Mouse (Mus musculus): ENCODE measurements around the gene Olfr640.

The Olfr640 gene

DNA sequence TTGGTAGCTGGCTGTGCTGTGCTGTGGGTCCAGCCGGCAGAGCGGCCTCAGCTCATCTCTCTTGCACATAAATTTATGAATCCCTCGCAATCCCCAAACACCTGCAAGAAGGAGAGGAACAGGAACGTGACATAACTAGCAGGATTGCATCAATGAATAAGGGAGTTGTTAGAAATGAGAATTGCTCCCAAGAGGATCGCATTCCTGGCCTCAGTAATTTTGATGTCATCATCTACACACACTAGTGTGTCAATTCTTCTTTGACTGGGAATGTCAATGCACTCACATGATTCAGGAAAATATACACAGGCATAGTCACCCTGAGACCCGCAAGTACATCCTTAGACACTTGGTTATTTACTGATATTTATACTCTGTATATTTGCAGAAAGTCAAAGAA is at the start of gene Olfr640:
Olfr640 (minus strand) TSS at position 101 of the 400 bp plus-strand sequence.
- no peak for DNase-seq

DNA sequence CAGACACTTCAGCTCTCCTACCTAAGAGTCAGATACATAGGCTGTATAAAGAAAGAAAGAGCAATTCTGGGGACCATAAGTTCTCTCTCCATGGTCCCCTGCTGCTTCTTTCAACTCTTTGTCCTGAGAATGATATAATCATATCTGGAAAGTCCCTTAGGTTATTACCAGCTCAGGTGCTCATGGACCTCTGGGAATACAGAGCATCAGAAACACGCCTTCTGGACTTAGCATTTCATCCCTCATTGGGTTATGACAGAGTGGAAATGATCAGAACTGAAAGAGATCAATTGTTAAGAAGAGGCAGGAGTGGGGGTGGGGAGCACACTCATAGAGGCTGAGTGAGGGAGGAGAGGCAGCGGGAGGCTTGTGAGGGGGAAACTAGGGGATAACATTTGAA is 46.4 kb upstream of the Olfr640 start, which contains the start of gene Olfr644:
Olfr644 (minus strand) TSS at position 101 of the 400 bp plus-strand sequence.
- DNase-seq, result no peak

DNA sequence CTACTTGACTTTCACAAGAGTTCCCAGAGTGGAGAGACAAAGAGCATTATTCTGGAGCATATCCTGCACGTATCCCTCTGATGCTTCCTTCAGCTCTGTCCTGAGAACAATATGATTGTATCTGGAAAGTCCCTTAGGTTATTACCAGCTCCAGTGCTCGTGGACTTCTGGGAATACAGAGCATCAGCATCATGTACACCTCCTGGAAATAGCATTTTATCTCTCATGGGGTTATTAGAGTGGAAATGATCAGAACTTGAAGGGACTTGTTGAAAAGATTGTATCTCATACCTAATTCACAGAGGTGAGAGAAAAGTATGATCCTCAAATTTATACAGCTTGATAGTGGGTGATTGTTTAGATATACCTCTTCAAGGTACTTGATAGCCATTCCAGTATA is 36.0 kb upstream of the Olfr640 start, which contains the start of gene 4930516K23Rik:
4930516K23Rik (minus strand) TSS at position 101 of the 400 bp plus-strand sequence.
- no peak for DNase-seq

DNA sequence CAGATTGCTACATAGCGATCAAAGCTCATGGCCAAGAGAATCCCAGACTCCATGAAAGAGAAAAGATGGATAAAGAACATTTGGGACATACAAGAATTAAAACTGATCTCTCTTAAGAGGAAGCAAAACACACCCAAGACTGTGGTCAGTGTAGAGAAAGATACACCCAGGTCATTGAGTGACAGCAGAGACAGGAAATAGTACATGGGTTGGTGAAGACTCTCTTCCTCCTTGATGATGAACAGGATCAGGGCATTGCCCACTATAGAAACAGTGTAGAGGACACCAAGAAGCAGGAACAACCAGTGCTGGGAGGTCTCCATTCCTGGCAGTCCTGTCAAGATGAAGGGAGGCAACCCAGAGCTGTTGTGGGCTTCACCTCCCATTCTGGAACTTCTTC is 33.8 kb upstream of the Olfr640 start:
- no peak for DNase-seq

DNA sequence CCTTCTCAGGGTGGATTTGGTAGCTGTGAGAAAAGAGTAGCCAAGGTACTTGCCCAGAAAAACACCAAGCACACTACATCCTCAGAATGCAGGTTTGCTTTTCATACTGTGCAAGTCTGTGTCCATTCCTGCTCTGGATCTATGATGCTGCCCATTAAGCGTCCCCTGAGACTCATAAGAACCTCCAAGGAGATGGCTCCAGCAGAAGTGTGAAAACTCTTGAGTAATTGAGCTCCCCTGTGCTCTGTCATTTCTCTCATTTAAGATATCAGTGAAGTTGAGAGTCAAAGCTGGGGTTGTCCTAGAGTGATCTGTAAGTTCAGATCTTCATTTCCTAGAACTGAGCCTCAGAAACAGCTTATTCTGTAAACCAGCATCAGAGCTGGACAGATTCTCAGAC is 27.2 kb upstream of the Olfr640 start, which contains the start of gene Olfr642:
Olfr642 (minus strand) TSS at position 101 of the 400 bp plus-strand sequence.
- no peak for DNase-seq

DNA sequence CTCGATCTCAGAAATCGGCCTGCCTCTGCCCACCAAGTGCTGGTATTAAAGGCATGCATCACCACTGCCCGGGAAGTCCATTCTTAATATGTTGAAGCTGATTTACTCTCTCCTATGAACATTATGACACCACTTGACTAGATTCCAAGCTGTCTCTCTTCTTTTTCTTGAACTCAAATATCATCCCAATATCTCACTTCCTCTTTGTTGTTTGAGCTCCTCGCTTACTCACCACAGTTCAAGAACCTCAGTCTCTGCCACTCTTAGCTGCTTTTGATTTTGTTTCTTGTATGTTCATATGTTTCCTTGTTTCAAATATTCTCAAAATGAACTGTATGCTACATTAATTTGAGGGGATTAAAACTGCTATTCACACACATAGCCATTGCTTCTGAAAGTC is 25.4 kb upstream of the Olfr640 start:
- DNase-seq, result no peak

DNA sequence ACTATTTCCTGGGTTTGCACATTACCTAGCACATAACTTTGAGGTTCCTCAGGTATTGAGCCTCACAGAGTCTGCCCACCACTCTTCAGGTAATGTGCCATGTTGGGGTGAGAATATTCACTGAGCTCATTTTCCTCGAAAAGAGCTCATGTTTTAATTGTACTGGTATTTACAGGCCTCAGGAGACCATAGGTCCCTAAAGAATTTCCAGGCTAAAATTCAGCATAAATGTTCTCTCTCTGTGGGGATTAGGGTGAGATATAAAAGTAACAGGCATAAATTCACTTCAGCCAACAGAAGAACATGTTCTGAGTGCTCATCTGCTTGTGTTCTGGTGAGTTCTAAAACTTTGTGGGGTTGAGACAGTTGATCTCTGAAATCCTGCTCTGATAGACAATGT is 9.8 kb upstream of the Olfr640 start, which contains the start of gene Olfr641:
Olfr641 (plus strand) TSS at position 301 of the 400 bp plus-strand sequence.
- no peak for DNase-seq

DNA sequence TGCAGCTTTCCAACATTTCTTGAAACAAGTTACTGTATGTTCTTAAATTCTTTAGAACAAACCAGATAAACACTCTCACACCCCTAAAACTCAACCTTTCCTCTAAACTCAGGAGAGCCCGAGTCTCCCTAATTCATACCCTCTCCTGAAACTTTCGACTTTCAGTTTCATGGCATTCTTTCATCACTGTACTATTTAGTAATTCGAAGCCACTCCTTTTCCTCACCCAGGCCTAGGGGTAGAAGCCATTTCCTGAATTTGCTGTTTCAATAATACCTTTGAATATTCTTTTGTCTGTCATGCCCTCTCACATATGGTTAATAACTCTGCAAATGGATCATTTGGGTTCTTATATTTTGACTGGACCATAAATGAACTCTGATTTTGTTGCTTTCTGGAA is 1.6 kb upstream of the Olfr640 start:
- no peak for DNase-seq

DNA sequence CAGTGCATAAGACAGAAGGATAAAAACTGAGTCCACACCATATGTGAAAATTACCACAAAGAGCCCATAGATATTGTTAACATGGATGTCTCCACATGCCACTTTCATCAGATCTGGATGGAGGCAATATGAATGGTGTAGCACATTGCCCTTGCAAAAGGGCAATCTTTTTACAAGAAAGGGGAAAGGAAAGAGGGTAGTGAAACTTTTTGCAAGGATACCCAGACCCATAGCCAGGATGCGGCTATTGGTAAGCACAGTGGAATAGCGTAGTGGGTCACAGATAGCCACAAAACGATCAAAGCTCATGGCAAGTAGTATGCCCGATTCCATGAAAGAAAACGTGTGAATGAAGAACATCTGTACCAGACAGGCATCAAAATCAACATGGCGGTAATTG is 3.7 kb downstream of the Olfr640 start:
- no peak for DNase-seq

DNA sequence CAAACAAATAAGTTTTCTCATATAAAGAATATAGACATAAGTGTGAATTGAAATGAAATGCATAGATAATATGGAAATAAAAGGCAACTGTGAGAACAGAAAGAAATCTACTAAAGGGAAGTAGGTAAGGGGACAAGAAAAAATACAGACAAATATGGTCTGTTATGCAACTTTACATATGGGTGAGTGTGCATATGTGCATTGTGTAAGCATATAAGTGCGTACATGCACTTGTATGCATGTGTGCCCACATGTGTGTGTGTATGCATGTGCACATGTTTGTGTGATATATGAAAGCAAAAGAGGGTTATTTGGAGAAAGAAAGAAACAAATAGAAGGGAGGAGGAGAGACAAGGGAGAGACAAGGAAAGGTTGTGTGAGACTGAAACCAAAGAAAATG is 6.4 kb downstream of the Olfr640 start:
- DNase-seq, result no peak

DNA sequence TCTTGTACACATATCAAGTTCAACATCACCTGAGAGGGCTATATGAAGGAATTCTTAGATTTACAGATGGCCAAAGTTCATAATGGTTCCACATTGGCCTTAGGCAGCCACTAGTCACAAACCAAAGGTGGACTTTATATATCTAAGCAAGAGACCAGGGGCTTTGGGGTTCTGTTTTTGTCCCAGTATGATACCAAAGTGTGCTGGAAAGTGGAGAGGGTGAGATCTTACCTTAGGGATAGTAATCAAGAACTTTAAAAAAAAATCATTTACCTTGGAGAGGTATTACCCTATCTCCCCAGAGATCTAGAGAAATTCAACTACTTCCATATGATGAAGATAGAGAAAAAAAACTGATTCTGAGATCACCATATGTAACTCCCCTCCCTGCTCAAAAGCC is 8.2 kb downstream of the Olfr640 start, which contains the start of gene Olfr639:
Olfr639 (minus strand) TSS at position 101 of the 400 bp plus-strand sequence.
- DNase-seq, result no peak

DNA sequence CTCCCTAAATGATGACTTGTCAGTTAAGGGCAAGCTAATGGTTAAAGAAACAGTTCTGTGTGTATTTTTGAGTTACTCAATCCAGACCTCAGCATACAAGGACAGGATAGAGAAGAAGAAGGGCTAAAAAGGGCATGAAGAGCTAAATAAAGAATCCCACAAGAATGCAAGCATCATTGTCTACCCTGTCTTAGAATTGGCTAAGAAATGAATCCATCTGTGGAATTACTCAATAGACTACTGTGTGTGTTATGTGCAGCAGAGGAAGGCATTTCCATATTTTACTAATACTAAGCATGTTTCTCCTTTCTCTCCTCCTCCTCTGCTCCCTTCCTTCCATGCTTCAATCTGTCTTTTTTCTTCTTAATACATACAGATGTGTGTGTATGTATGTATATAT is 26.2 kb downstream of the Olfr640 start:
- no peak for DNase-seq

DNA sequence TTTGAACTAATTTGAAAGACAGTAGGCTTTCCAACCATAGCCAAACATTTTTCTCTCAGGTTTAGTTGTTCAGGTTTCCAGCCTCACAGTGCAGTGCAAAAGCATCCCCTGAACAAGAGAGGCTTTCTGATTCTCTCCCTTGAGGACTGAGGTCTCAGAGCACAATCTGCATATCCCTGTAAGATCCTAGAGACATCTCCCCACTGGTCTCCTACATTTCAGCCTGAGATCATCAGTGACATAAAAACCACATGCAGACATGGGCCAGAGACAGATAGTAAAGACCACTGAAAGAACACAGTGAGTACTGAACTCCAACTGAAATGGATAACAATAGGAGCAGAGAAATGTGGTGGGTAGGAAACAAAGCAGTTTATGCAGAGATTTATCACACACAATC is 26.9 kb downstream of the Olfr640 start, which contains the start of gene Olfr638:
Olfr638 (plus strand) TSS at position 301 of the 400 bp plus-strand sequence.
- DNase-seq, result no peak

DNA sequence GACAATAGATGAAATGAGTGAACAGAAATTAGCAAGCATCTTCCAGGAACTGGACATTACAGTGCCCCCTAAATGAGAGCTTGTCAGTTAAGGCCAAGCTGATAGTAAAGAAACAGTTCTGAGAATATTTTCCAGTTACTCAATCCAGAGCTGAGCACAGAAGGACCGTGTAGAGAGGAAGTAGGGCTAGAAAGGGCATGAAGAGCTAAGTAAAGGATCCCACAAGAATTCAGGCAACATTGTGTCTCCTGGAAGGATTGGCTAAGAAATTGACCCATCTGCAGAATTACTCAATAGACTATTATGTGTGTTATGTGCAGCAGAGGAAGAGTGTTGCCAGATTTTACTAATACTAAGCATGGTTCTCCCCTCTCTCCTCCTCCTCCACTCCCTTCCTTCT is 53.6 kb downstream of the Olfr640 start:
- DNase-seq, result no peak

DNA sequence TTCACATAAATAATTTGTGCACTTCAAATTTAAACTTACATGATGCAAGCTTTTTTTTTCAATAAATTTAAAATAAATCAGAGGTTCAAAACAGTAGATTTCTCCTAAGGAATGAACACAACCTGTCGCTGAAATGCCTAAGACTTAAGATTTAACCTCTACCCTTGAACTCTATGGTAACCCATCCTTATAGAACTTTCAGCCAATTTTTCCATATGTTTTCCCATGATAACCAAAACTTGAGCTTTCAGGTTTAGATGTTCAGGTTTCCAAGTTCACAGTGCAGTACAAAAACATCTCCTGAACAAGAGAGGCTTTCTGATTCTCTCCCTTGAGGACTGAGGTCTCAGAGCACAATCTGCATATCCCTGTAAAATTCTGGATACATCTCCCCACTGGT is 54.5 kb downstream of the Olfr640 start, which contains the start of gene Olfr635:
Olfr635 (plus strand) TSS at position 301 of the 400 bp plus-strand sequence.
- DNase-seq, result no peak

Measured in cerebellum, adult 18-20 months (tissue).